Mouse (Mus musculus): ENCODE results near the gene Farp1. TPM values are rescaled to one million over a fixed set of nuclear protein-coding genes. Genes with fewer than 3 reads are reported as not detected.

Gene Farp1
- polyA plus RNA-seq, 1 experiment from 2014 or later: 45.2 TPM

DNA sequence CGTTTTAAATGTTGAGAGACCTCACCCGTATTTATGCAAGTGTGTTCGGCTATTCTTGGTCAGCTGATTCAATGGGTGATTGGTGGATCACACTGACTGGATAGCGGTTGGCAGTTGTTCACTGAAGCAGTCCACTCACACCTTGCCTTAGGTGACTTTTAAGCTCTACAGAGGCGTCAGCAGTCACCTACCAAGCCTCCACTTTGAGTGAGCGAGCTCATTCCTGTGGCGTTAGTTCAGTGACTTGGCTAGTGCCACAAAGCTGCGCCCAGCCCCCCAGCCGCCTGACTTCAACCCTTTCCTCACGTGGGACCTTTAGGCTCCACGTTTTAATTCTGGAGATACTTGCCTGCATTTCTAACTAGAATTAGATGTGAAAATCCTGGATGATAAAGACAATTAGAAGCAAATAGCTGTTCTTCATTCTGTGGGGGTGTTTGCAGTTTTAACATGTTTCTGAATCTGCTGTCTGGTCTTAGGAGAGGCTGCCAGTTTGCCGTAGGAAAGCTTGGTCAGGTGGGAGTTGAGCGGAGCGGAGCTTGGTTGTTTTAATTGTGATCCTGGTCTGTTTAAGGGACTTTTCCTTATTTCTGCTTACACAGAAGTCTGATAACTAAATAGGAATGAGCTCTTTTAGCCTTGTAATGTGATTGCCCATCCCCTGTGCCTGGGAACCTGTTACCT lies 211.2 kb downstream of the Farp1 start:
- Histone ChIP-seq H3K36me3 (replicated peaks; ENCODE audit: control insufficient read depth, insufficient read depth) (peaks cover 38% of the 10 kb centered on the region), H3K9ac (no peak overlapping the region), H3K27me3 (ENCODE audit: control insufficient read depth, insufficient read depth, low read length) (no peaks in the 10 kb centered on the region), H3K4me2 (replicated peaks) (no peak overlapping the region), H3K4me3 (replicated peaks; ENCODE audit: low read length) (no peak overlapping the region), H3K4me1 (replicated peaks; ENCODE audit: control insufficient read depth, insufficient read depth, low read length) (no peaks in the 10 kb centered on the region), H3K9me3 (ENCODE audit: control insufficient read depth, low read length) (no peaks in the 10 kb centered on the region), H3K27ac (no peak overlapping the region)
- ATAC-seq (ENCODE audit: low FRiP score) (no peak), DNase-seq (ENCODE audit: low spot score) (no peak)
- WGBS: 81% methylated on average over 14 of the region's 14 CpGs

DNA sequence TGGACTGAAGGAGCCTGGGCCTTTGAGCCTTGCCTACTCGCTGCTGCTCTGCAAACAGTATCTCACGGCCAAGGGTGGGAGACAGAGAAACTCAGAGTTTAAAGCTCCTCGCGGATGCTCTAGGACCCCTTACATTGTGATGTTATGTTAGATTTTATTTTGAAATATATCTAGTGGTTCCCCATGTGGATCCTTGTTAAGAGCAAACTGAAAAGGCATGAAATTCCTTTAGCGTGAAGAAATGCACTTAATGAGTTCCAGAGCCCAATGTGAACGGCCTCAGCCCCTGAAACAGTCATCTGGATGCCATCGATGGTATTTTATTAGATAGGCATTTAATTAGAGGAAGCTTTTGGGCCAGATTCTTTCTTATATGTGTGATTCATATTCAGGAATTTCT lies 212.3 kb downstream of the Farp1 start:
- DNase-seq (ENCODE audit: low spot score): peak; percentile 32
- no peak for ATAC-seq (ENCODE audit: low FRiP score)
- Histone ChIP-seq H3K27me3 (ENCODE audit: control insufficient read depth, insufficient read depth, low read length) (no peaks in the 10 kb centered on the region), H3K9ac (no peak overlapping the region), H3K4me3 (replicated peaks; ENCODE audit: low read length) (no peak overlapping the region), H3K4me1 (replicated peaks; ENCODE audit: control insufficient read depth, insufficient read depth, low read length) (no peaks in the 10 kb centered on the region), H3K4me2 (replicated peaks) (no peak overlapping the region), H3K9me3 (ENCODE audit: control insufficient read depth, low read length) (no peaks in the 10 kb centered on the region), H3K27ac (no peak overlapping the region), H3K36me3 (replicated peaks; ENCODE audit: control insufficient read depth, insufficient read depth) (peaks cover 32% of the 10 kb centered on the region)
- WGBS: 53% methylated on average over 7 of the region's 7 CpGs

DNA sequence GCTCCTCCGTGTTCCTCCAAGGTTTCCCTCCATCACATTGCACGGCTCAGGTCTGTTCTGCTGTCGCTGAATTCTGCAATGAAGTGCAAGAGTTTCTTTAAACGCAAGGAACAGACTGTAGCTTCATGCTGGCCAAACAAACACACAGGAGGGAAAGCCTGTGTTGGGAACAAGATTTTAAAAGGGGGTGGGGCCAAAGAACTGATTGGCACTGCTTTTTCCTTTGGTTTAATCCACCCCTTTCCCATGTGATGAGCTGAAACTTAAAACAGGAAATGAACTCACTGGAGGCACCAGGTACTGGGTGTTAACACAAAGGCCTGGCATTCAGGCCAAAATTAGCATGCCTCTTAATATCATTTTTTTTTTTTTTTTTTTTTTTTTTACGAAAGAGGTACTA lies 213.3 kb downstream of the Farp1 start:
- DNase-seq (ENCODE audit: low spot score) (no peak), ATAC-seq (ENCODE audit: low FRiP score) (no peak)
- 89% methylated on average over 5 of the region's 5 CpGs for whole genome bisulfite sequencing

DNA sequence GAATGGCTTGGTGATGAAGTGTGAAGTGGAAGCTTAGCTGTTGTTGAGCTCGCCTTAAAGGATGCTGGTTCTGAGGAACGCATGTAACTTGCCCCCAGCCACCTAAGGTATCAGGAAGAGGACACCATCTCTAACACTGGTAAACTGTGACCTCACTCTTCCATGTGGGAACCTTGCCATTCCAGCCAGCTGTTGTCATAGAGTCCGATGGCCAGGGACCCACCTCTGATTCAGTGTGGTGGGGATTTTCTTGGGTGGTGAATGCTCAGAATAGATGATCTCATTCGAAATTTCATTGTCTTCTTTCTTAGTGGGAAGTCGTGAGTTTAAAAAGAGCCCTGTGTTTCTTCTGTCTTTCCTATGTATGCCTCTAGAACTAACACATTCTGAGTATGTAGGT lies 216.1 kb downstream of the Farp1 start:
- no peak overlapping the region for H3K9ac ChIP-seq
- H3K4me2 ChIP-seq (replicated peaks): no peak overlapping the region
- 82% methylated on average over 5 of the region's 5 CpGs for WGBS
- no peaks in the 10 kb centered on the region for H3K4me1 ChIP-seq (replicated peaks; ENCODE audit: control insufficient read depth, insufficient read depth, low read length)
- DNase-seq (ENCODE audit: low spot score): no peak
- no peak overlapping the region for H3K27ac ChIP-seq
- H3K27me3 ChIP-seq (ENCODE audit: control insufficient read depth, insufficient read depth, low read length): no peaks in the 10 kb centered on the region
- peaks cover 7% of the 10 kb centered on the region; the same call in 1 of the 2 replicates for H3K36me3 ChIP-seq (replicated peaks; ENCODE audit: control insufficient read depth, insufficient read depth)
- ATAC-seq (ENCODE audit: low FRiP score): no peak
- H3K4me3 ChIP-seq (replicated peaks; ENCODE audit: low read length): no peak overlapping the region
- no peaks in the 10 kb centered on the region for H3K9me3 ChIP-seq (ENCODE audit: control insufficient read depth, low read length)

More for the DNA sequence above, 213.3 kb downstream of the Farp1 start:
- no peaks in the 10 kb centered on the region for H3K27me3 ChIP-seq (ENCODE audit: control insufficient read depth, insufficient read depth, low read length)
- H3K4me2 ChIP-seq (replicated peaks): no peak overlapping the region
- H3K4me1 ChIP-seq (replicated peaks; ENCODE audit: control insufficient read depth, insufficient read depth, low read length): no peaks in the 10 kb centered on the region
- peaks cover 22% of the 10 kb centered on the region for H3K36me3 ChIP-seq (replicated peaks; ENCODE audit: control insufficient read depth, insufficient read depth)
- H3K9ac ChIP-seq: no peak overlapping the region
- no peaks in the 10 kb centered on the region for H3K9me3 ChIP-seq (ENCODE audit: control insufficient read depth, low read length)
- no peak overlapping the region for H3K27ac ChIP-seq
- no peak overlapping the region for H3K4me3 ChIP-seq (replicated peaks; ENCODE audit: low read length)

DNA sequence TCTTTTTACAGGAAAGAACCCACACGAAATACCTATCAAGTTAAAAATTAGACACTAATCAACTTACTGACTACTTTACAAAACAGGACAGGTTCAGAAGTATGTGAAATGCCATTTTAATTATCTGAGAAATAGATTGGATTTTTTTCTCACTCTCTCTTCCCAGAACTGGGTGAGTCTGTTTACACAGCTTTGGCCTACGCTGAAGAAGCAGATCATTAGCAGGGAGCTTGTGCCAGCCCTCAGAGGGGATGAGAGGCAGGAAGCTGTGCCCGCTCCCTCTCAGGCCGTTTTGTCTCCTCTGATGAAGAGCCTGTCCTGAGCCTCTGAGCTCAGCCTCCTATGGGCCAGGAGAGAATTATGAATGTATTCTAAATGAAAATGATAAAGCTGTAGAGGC lies 216.7 kb downstream of the Farp1 start:
- Histone ChIP-seq H3K27me3 (ENCODE audit: control insufficient read depth, insufficient read depth, low read length) (no peaks in the 10 kb centered on the region), H3K4me1 (replicated peaks; ENCODE audit: control insufficient read depth, insufficient read depth, low read length) (no peaks in the 10 kb centered on the region), H3K9me3 (ENCODE audit: control insufficient read depth, low read length) (no peaks in the 10 kb centered on the region), H3K27ac (no peak overlapping the region), H3K36me3 (replicated peaks; ENCODE audit: control insufficient read depth, insufficient read depth) (peaks cover 8% of the 10 kb centered on the region; the same call in 1 of the 2 replicates), H3K9ac (no peak overlapping the region), H3K4me2 (replicated peaks) (no peak overlapping the region), H3K4me3 (replicated peaks; ENCODE audit: low read length) (no peak overlapping the region)
- no peak for ATAC-seq (ENCODE audit: low FRiP score)
- WGBS: 72% methylated on average over 4 of the region's 4 CpGs
- no peak for DNase-seq (ENCODE audit: low spot score)

DNA sequence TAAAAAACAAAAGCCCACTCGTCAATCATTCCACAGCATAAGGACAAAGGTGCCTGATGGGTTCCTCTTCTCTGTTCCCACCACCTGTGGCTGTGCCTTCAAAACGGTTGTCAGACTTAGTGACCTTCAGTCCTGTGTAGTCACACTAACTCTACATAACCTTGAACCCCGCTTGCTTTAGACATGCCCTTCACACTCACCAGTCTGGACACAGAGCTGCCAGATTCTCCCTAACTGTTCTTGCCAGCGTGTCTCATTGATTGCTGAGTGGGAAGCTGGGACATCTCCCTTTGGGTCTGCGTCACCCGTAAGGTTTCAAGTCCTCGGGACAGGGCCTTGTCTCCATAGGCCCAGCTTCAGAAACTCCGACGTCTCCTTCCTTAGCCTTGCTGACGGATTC lies 217.5 kb downstream of the Farp1 start:
- Histone ChIP-seq H3K9me3 (ENCODE audit: control insufficient read depth, low read length) (no peaks in the 10 kb centered on the region), H3K4me2 (replicated peaks) (no peak overlapping the region), H3K4me3 (replicated peaks; ENCODE audit: low read length) (no peak overlapping the region), H3K36me3 (replicated peaks; ENCODE audit: control insufficient read depth, insufficient read depth) (peaks cover 15% of the 10 kb centered on the region; the same call in 1 of the 2 replicates), H3K27ac (no peak overlapping the region), H3K4me1 (replicated peaks; ENCODE audit: control insufficient read depth, insufficient read depth, low read length) (no peaks in the 10 kb centered on the region), H3K9ac (no peak overlapping the region), H3K27me3 (ENCODE audit: control insufficient read depth, insufficient read depth, low read length) (no peaks in the 10 kb centered on the region)
- ATAC-seq (ENCODE audit: low FRiP score): no peak
- 87% methylated on average over 10 of the region's 10 CpGs for WGBS
- DNase-seq (ENCODE audit: low spot score): no peak

DNA sequence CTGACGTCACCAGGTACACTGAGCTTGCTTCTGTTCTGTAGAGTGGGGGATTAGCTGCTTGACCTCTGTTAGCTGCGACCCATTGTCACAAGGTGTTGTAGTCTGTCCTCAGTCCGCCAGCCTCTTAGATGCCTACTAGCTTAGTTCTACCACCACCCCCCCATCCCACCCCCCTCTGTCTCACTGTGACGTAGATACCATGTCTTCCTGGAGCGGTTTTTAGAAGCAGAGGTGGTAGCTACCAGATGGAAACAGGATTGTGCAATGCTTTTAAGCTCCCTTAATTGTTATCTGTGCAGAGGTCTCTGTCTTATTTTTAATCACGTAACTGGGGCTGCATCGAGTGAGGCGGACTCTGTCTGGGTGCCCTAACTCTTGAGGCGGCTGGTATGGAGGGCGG lies 219.9 kb downstream of the Farp1 start:
- Histone ChIP-seq H3K27ac (no peak overlapping the region), H3K4me2 (replicated peaks) (no peak overlapping the region), H3K9ac (no peak overlapping the region), H3K4me1 (replicated peaks; ENCODE audit: control insufficient read depth, insufficient read depth, low read length) (no peaks in the 10 kb centered on the region), H3K36me3 (replicated peaks; ENCODE audit: control insufficient read depth, insufficient read depth) (peaks cover 28% of the 10 kb centered on the region), H3K9me3 (ENCODE audit: control insufficient read depth, low read length) (no peaks in the 10 kb centered on the region), H3K27me3 (ENCODE audit: control insufficient read depth, insufficient read depth, low read length) (no peaks in the 10 kb centered on the region), H3K4me3 (replicated peaks; ENCODE audit: low read length) (no peak overlapping the region)
- WGBS: 92% methylated on average over 10 of the region's 10 CpGs
- ATAC-seq (ENCODE audit: low FRiP score) (no peak), DNase-seq (ENCODE audit: low spot score) (no peak)

DNA sequence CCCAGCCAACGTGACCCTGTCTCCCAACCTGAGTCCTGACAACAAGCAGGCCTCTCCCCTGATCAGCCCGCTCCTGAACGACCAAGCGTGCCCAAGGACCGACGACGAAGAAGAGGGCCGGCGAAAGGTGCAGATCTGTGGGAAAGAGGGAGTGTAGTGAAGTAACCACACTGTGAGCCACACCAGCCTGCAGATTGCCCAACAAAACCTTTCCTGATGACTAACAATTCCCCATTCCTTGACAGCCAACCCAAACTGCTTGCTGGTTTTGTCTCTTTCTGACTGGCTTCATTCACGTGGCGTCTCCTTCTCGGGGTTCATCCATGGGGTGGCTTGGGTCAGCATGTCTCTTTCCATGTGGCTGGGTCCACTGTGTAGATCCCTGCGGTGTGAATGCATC lies 220.5 kb downstream of the Farp1 start:
- no peak overlapping the region for H3K4me2 ChIP-seq (replicated peaks)
- H3K36me3 ChIP-seq (replicated peaks; ENCODE audit: control insufficient read depth, insufficient read depth): peaks cover 27% of the 10 kb centered on the region
- no peak for DNase-seq (ENCODE audit: low spot score)
- no peaks in the 10 kb centered on the region for H3K4me1 ChIP-seq (replicated peaks; ENCODE audit: control insufficient read depth, insufficient read depth, low read length)
- no peaks in the 10 kb centered on the region for H3K27me3 ChIP-seq (ENCODE audit: control insufficient read depth, insufficient read depth, low read length)
- no peak overlapping the region for H3K4me3 ChIP-seq (replicated peaks; ENCODE audit: low read length)
- no peak for ATAC-seq (ENCODE audit: low FRiP score)
- WGBS: 87% methylated on average over 13 of the region's 13 CpGs
- H3K27ac ChIP-seq: no peak overlapping the region
- no peaks in the 10 kb centered on the region for H3K9me3 ChIP-seq (ENCODE audit: control insufficient read depth, low read length)
- no peak overlapping the region for H3K9ac ChIP-seq

DNA sequence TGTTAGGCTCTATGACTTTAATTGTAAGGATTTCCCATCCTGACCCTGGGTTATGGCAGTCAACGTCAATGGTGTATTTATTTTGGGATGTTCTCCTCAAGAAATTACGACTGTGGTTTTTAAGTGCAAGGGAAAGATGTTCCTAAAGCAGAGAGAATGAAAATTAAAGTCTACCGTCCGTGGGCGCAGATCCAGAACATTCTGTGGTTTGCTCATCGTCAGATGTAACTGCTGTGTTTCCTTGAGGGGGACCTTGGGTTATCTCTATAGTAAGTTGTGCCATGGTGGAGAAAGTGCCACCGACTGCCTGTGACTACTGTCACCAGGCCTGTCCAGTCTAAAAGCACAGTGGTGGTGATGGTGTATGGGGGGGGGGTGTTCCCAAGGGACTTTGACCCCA lies 221.9 kb downstream of the Farp1 start:
- no peaks in the 10 kb centered on the region for H3K4me1 ChIP-seq (replicated peaks; ENCODE audit: control insufficient read depth, insufficient read depth, low read length)
- no peaks in the 10 kb centered on the region for H3K9me3 ChIP-seq (ENCODE audit: control insufficient read depth, low read length)
- no peak overlapping the region for H3K9ac ChIP-seq
- peaks cover 34% of the 10 kb centered on the region for H3K36me3 ChIP-seq (replicated peaks; ENCODE audit: control insufficient read depth, insufficient read depth)
- H3K4me3 ChIP-seq (replicated peaks; ENCODE audit: low read length): no peak overlapping the region
- 95% methylated on average over 7 of the region's 7 CpGs for WGBS
- H3K27ac ChIP-seq: no peak overlapping the region
- no peak for ATAC-seq (ENCODE audit: low FRiP score)
- no peak for DNase-seq (ENCODE audit: low spot score)
- no peaks in the 10 kb centered on the region for H3K27me3 ChIP-seq (ENCODE audit: control insufficient read depth, insufficient read depth, low read length)
- no peak overlapping the region for H3K4me2 ChIP-seq (replicated peaks)

DNA sequence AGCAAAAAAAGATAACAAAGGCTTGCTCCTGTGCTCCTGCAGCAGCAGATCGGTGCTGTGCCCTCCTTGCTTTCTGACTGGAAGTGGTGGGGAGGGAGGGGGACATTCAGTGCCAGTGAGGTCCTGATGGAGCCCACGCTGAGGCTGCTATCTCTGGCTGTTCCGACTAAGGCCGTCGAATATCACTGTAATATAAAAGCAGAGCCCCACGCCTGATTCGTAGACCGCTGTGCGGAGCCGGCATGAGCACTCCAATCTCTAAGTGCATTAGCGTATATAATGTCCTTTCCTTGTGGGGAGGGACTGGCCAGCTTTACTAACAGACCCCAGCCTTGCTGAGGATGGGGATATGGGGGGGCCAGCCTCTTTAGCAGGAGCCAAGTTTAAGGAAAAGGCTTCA lies 224.3 kb downstream of the Farp1 start:
- no peaks in the 10 kb centered on the region for H3K9me3 ChIP-seq (ENCODE audit: control insufficient read depth, low read length)
- H3K27me3 ChIP-seq (ENCODE audit: control insufficient read depth, insufficient read depth, low read length): no peaks in the 10 kb centered on the region
- DNase-seq (ENCODE audit: low spot score) (peak; percentile 42), ATAC-seq (ENCODE audit: low FRiP score) (peak; percentile 25; the same call in 1 of the 2 replicates)
- H3K27ac ChIP-seq: no peak overlapping the region
- H3K4me2 ChIP-seq (replicated peaks): no peak overlapping the region
- WGBS: 47% methylated on average over 11 of the region's 11 CpGs
- 0 out of 2 replicates have a peak overlapping the region, but pooled peaks have one; percentile 16 for H3K9ac ChIP-seq
- H3K4me3 ChIP-seq (replicated peaks; ENCODE audit: low read length): no peak overlapping the region
- peaks cover 39% of the 10 kb centered on the region for H3K36me3 ChIP-seq (replicated peaks; ENCODE audit: control insufficient read depth, insufficient read depth)
- no peaks in the 10 kb centered on the region for H3K4me1 ChIP-seq (replicated peaks; ENCODE audit: control insufficient read depth, insufficient read depth, low read length)

Measured in hindbrain, embryonic 14.5 days (tissue).